Mouse (Mus musculus) forebrain, embryonic 16.5 days (tissue): ENCODE measurements at regions not wholly inside any gene's neighbourhood (a gene's known extent, or its start where the extent isn't known, plus 50 kb on each side); places are given as distances from the start of the nearest gene placed in this dataset.

ENCODE experiments used
- ATAC-seq: fragments of 200-750 bp; cut with Nextera tagmentation; 2 replicates; pipeline ENCODE4 v1.8.0; 2017; ENCODE audit warnings: mild to moderate bottlenecking, moderate library complexity
- H3K27ac ChIP-seq: fragments of 300-500 bp; sonication (generic); 2 replicates; pipeline ENCODE4 v1.5.1; 2014; ENCODE audit warnings: low read length, control low read depth
- H3K27me3 ChIP-seq: fragments of 300-500 bp; sonication (generic); replicated peaks from 2 replicates; pipeline ENCODE4 v1.6.1; 2014; ENCODE audit warnings: low read length; ENCODE audit not compliant: control insufficient read depth, insufficient read depth
- H3K36me3 ChIP-seq: fragments of 300-500 bp; sonication (generic); 2 replicates; pipeline ENCODE4 v1.6.1; 2014; ENCODE audit not compliant: control insufficient read depth, insufficient read depth
- H3K4me1 ChIP-seq: fragments of 300-500 bp; sonication (generic); replicated peaks from 2 replicates; pipeline ENCODE4 v1.6.1; 2014; ENCODE audit warnings: low read length; ENCODE audit not compliant: control insufficient read depth, insufficient read depth
- H3K4me2 ChIP-seq: fragments of 300-500 bp; sonication (generic); 2 replicates; pipeline ENCODE4 v1.6.1; 2014; ENCODE audit warnings: mild to moderate bottlenecking, low read length, control low read depth
- H3K4me3 ChIP-seq: fragments of 300-500 bp; sonication (generic); replicated peaks from 2 replicates; pipeline ENCODE4 v1.5.1; 2014; ENCODE audit warnings: mild to moderate bottlenecking, low read length, control low read depth
- H3K9ac ChIP-seq: fragments of 300-500 bp; sonication (generic); replicated peaks from 2 replicates; pipeline ENCODE4 v1.6.1; 2014; ENCODE audit warnings: low read depth, low read length, control low read depth
- H3K9me3 ChIP-seq: fragments of 300-500 bp; sonication (generic); 2 replicates; pipeline ENCODE4 v1.6.1; 2016; ENCODE audit warnings: low read length; ENCODE audit not compliant: control insufficient read depth
- whole genome bisulfite sequencing: fragments of 180-500 bp; shearing (Covaris S2); extraction: QIAGEN DNeasy Blood & Tissue Kit; methylation state at CpG from one replicate; pipeline ENCODE4 v1.1.7; 2014; 5-methylcytosine and 5-hydroxymethylcytosine counted together

DNA sequence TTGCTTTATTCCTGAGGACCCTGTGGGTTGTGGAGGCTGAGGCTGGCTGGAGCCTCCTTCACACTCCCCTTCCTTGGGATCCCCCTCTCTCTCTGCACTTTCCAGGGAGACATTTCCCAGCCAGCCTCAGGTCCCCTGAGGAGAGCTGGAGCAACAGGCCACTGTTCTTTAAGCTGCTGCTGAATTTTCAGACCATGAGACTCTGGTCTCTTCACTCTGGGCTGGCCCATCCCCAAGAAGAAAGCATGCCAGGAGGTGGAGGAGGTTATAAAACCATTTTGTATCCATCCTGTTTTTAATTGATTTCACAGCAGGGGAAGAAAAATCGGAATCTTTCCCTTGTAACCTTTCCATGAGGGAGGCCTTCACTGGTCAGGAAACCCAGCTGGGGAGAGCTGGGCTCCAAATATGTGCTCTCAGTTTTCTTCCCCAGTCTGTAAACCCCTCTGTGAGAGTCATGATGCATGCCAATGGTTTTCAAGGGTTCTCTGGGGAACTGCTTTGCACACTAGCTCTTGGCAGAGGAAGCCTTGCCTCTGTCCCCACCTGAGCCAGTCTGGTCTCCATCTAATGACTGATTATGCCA is 122.6 kb downstream of the Mtx3 start:
- H3K27ac ChIP-seq, result no peak overlapping the region
- H3K9ac ChIP-seq, result no peak overlapping the region
- WGBS, result 68% methylated on average over 1 of the region's 1 CpGs
- H3K4me3 ChIP-seq, result no peak overlapping the region
- ATAC-seq, result no peak
- no peaks in the 10 kb centered on the region for H3K9me3 ChIP-seq
- H3K4me1 ChIP-seq, result no peaks in the 10 kb centered on the region
- no peaks in the 10 kb centered on the region for H3K36me3 ChIP-seq
- no peak overlapping the region for H3K4me2 ChIP-seq
- H3K27me3 ChIP-seq, result no peaks in the 10 kb centered on the region

DNA sequence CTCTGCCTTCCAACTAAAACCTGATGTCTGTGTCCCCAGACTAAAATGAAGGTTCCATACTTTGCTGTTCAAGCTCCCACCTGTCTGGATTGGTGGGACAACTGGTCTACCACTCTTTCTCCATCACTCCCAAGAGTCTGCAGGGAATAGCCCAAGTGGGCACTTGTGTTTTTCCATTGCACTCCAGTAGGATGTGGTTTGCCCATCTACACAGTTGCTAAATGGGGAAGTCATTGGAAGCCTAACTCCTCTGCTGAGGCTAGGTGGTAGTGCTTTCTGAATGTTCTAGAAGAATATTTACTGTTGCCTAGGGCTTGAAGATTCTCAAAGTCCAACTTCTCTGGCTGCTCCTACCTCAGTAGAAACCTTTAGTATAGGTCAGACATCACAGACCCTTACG is 125.0 kb downstream of the Mtx3 start:
- Histone ChIP-seq H3K27ac (no peak overlapping the region), H3K4me2 (no peak overlapping the region), H3K36me3 (no peaks in the 10 kb centered on the region), H3K4me3 (no peak overlapping the region), H3K9ac (no peak overlapping the region), H3K9me3 (no peaks in the 10 kb centered on the region), H3K4me1 (no peaks in the 10 kb centered on the region), H3K27me3 (no peaks in the 10 kb centered on the region)
- 92% methylated on average over 1 of the region's 1 CpGs for WGBS
- no peak for ATAC-seq

- Histone ChIP-seq H3K36me3 (no peaks in the 10 kb centered on the region), H3K9me3 (no peaks in the 10 kb centered on the region), H3K9ac (no peak overlapping the region), H3K27me3 (no peaks in the 10 kb centered on the region), H3K4me3 (no peak overlapping the region), H3K4me2 (no peak overlapping the region), H3K27ac (no peak overlapping the region), H3K4me1 (no peaks in the 10 kb centered on the region)
- WGBS, result 53% methylated on average over 5 of the region's 5 CpGs
- no peak for ATAC-seq
Measured at GRCm38 (mm10) chr13:92972891-92973290, 128.3 kb downstream of the Mtx3 start.

DNA sequence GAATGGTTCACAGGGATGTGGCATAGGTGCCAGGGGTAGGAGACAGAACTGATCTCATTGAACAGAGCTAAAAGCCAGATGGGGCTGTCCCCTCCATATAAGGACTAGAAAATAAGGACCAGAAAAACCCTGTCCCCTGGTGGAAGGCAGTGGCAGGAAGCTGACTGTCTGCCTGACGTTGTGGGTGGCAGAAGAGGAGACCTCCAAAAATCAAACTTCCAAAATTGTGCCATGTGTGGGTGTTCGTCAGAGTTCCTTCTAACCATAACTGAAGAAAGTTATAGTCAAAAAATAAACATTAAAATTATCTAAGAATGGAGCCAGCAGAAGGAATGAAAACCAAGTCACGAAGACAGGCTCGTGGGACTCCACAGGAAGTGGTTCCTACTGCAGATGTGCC is 129.2 kb downstream of the Mtx3 start:
- H3K4me3 ChIP-seq, result no peak overlapping the region
- no peaks in the 10 kb centered on the region for H3K9me3 ChIP-seq
- no peaks in the 10 kb centered on the region for H3K4me1 ChIP-seq
- H3K9ac ChIP-seq, result no peak overlapping the region
- no peak overlapping the region for H3K27ac ChIP-seq
- WGBS, result 88% methylated on average over 4 of the region's 4 CpGs
- H3K36me3 ChIP-seq, result no peaks in the 10 kb centered on the region
- H3K4me2 ChIP-seq, result no peak overlapping the region
- no peaks in the 10 kb centered on the region for H3K27me3 ChIP-seq
- ATAC-seq, result no peak

- Histone ChIP-seq H3K9me3 (no peaks in the 10 kb centered on the region), H3K9ac (peak overlapping the region; percentile 40; the same call in 1 of the 2 replicates), H3K4me3 (peak overlapping the region; percentile 25), H3K36me3 (no peaks in the 10 kb centered on the region), H3K27ac (no peak overlapping the region), H3K4me2 (peak overlapping the region; percentile 53), H3K4me1 (peaks cover 3% of the 10 kb centered on the region; the same call in 1 of the 2 replicates), H3K27me3 (no peaks in the 10 kb centered on the region)
- ATAC-seq, result peak; percentile 69
- 45% methylated on average over 17 of the region's 17 CpGs for WGBS
Measured at GRCm38 (mm10) chr13:92986719-92987553, 142.4 kb downstream of the Mtx3 start.

DNA sequence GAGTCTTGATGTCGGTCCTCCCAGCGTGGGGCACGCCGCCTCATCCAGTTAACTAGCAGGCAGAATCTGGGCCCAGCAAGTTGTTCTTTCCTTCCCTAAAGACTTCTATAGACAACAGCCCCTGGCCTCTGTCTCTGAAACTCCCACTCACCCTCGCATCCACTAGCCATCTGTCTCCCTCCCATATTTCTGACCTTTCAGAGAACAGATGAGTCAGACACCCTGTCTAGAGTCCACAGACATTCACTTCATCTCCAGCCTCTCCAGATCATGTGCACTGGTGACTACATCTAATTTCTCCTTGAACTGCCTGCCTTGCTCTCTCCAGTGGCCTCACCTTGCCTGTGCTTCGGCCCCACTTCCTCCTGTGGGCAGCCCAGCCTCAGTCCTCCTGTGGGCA is 143.1 kb downstream of the Mtx3 start:
- no peak overlapping the region for H3K27ac ChIP-seq
- no peaks in the 10 kb centered on the region for H3K36me3 ChIP-seq
- WGBS, result 92% methylated on average over 6 of the region's 6 CpGs
- no peak overlapping the region for H3K4me3 ChIP-seq
- no peak for ATAC-seq
- H3K4me1 ChIP-seq, result peaks cover 3% of the 10 kb centered on the region; the same call in 1 of the 2 replicates
- H3K9me3 ChIP-seq, result no peaks in the 10 kb centered on the region
- no peak overlapping the region for H3K4me2 ChIP-seq
- no peak overlapping the region for H3K9ac ChIP-seq
- H3K27me3 ChIP-seq, result no peaks in the 10 kb centered on the region

DNA sequence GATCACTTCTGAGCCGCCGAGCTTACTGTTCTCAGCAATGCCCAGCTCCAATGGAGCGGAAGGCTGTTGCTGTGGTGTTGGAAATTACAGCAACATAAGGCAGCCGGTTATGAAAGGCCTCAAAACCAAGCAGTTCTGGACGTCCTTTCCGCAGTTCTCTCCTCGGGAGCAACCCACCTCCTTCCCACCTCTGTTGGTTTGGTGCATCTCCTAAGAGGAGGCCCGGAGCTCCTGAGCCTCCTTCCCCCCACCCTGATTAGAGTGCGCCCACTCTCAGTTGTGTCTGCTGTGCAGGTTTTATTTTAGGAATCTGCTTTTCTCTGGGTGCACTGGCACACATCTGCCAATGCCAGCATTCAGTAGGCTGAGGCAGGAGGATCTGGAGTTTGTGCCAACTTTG is 144.0 kb downstream of the Mtx3 start:
- Histone ChIP-seq H3K4me1 (peaks cover 3% of the 10 kb centered on the region; the same call in 1 of the 2 replicates), H3K9ac (no peak overlapping the region), H3K9me3 (no peaks in the 10 kb centered on the region), H3K36me3 (no peaks in the 10 kb centered on the region), H3K4me2 (no peak overlapping the region), H3K27me3 (no peaks in the 10 kb centered on the region), H3K4me3 (no peak overlapping the region), H3K27ac (no peak overlapping the region)
- 55% methylated on average over 9 of the region's 9 CpGs for WGBS
- no peak for ATAC-seq

DNA sequence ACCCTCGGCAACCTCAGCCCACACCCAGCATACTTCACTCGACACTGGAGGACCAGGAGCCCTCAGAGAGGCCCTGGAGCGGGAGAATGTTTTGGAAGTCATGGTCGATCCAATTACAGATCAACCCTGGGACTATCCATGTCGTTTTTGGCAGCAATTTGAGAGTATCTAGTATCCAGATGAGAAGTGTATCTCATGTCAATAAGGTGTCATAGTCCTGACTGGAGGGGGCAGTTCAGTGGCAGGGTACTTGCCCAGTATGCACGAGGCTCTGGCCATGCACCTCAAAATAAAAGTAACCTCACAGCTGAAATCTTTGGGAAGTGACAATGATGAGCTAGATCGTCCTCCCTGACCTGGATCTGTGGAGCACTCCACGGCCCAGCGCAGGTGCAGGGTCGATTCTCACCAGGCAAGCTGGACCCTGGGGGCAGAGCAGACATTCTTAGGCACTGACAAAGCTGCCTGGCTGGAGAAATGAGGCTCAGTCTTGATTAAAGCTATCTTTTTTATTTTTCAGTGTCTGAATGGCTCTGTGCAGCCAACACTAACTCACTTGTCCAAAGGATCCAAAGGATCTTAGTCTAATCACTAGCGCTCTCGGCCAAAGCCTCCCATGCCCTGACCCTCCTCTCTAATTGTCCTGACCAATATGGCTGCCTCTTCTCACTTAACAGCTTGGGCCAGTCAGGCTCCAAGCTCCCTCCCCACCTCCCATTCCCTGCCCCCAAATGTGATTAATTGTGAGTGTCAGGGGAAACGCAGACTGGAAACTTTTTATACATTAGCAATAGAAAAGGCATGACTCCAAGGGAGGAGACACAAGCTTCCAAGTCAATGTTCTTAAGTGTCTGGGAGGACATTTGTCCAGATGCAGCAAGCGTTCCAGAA is 146.0 kb downstream of the Mtx3 start:
- no peaks in the 10 kb centered on the region for H3K9me3 ChIP-seq
- H3K4me1 ChIP-seq, result peaks cover 3% of the 10 kb centered on the region; the same call in 1 of the 2 replicates
- no peak overlapping the region for H3K9ac ChIP-seq
- no peak overlapping the region for H3K27ac ChIP-seq
- 84% methylated on average over 14 of the region's 14 CpGs for WGBS
- no peak overlapping the region for H3K4me2 ChIP-seq
- H3K4me3 ChIP-seq, result no peak overlapping the region
- ATAC-seq, result no peak
- H3K27me3 ChIP-seq, result no peaks in the 10 kb centered on the region
- no peaks in the 10 kb centered on the region for H3K36me3 ChIP-seq
